Mouse (Mus musculus): ENCODE measurements around the gene Lman2. TPM values are rescaled to one million over a fixed set of nuclear protein-coding genes. Genes with fewer than 3 reads are reported as not detected.
A peak's percentile ranks its signal among the peaks of the same experiment; 100 is the strongest.

Gene Lman2
- total and polyA plus RNA-seq, 2 experiments from 2014 or later, result 41.3 to 100 TPM

GRCm38 (mm10) chr13:55328171-55328570, 34.4 kb downstream of the Lman2 start:
- Histone ChIP-seq H3K4me2 (ENCODE audit: low read depth, low read length) (peak overlapping the region; percentile 90), H3K27ac (ENCODE audit: low read depth) (no peak overlapping the region), H3K9ac (replicated peaks; ENCODE audit: low read depth, low read length) (no peak overlapping the region), H3K4me3 (ENCODE audit: low read depth, low read length) (peak overlapping the region; percentile 73; the same call in 1 of the 2 replicates), H3K4me1 (ENCODE audit: control insufficient read depth, insufficient read depth) (peaks cover 23% of the 10 kb centered on the region), H3K27me3 (ENCODE audit: control insufficient read depth, insufficient read depth, low read length) (no peaks in the 10 kb centered on the region), H3K9me3 (replicated peaks; ENCODE audit: control insufficient read depth, low read length) (no peaks in the 10 kb centered on the region), H3K36me3 (replicated peaks; ENCODE audit: control insufficient read depth, insufficient read depth, low read length) (peaks cover 29% of the 10 kb centered on the region)
- DNase-seq (ENCODE audit: low spot score) (no peak), ATAC-seq (ENCODE audit: insufficient read depth, low read depth) (no peak)
- 83% methylated on average over 6 of the region's 6 CpGs for WGBS
- TF ChIP-seq EP300 (IDR thresholded peaks at IDR 0.05; ENCODE audit: low read depth) (no peak), CTCF (IDR thresholded peaks at IDR 0.05; ENCODE audit: low read depth) (no peak)

- Histone ChIP-seq H3K4me2 (ENCODE audit: low read depth, low read length) (peak overlapping the region; percentile 90; the same call in 1 of the 2 replicates), H3K36me3 (replicated peaks; ENCODE audit: control insufficient read depth, insufficient read depth, low read length) (peaks cover 31% of the 10 kb centered on the region), H3K9ac (replicated peaks; ENCODE audit: low read depth, low read length) (no peak overlapping the region), H3K4me3 (ENCODE audit: low read depth, low read length) (0 out of 2 replicates have a peak overlapping the region, but pooled peaks have one; percentile 73), H3K4me1 (ENCODE audit: control insufficient read depth, insufficient read depth) (peaks cover 28% of the 10 kb centered on the region), H3K27me3 (ENCODE audit: control insufficient read depth, insufficient read depth, low read length) (no peaks in the 10 kb centered on the region), H3K9me3 (replicated peaks; ENCODE audit: control insufficient read depth, low read length) (no peaks in the 10 kb centered on the region), H3K27ac (ENCODE audit: low read depth) (no peak overlapping the region)
- WGBS, result 30% methylated on average over 8 of the region's 8 CpGs
- DNase-seq (ENCODE audit: low spot score) (peak; percentile 85), ATAC-seq (ENCODE audit: insufficient read depth, low read depth) (peak; percentile 34)
- TF ChIP-seq CTCF (IDR thresholded peaks at IDR 0.05; ENCODE audit: low read depth) (peak; percentile 89), EP300 (IDR thresholded peaks at IDR 0.05; ENCODE audit: low read depth) (no peak)
These were observed 35.0 kb downstream of the Lman2 start for GRCm38 (mm10) chr13:55327633-55328032.

GRCm38 (mm10) chr13:55327169-55327568, 35.4 kb downstream of the Lman2 start:
- no peak for TF ChIP-seq CTCF (IDR thresholded peaks at IDR 0.05; ENCODE audit: low read depth)
- no peak for TF ChIP-seq EP300 (IDR thresholded peaks at IDR 0.05; ENCODE audit: low read depth)
- no peaks in the 10 kb centered on the region for H3K9me3 ChIP-seq (replicated peaks; ENCODE audit: control insufficient read depth, low read length)
- H3K4me2 ChIP-seq (ENCODE audit: low read depth, low read length), result no peak overlapping the region
- H3K27me3 ChIP-seq (ENCODE audit: control insufficient read depth, insufficient read depth, low read length), result no peaks in the 10 kb centered on the region
- H3K4me1 ChIP-seq (ENCODE audit: control insufficient read depth, insufficient read depth), result peaks cover 28% of the 10 kb centered on the region
- WGBS, result 39% methylated on average over 4 of the region's 4 CpGs
- H3K36me3 ChIP-seq (replicated peaks; ENCODE audit: control insufficient read depth, insufficient read depth, low read length), result peaks cover 31% of the 10 kb centered on the region
- DNase-seq (ENCODE audit: low spot score), result no peak
- H3K27ac ChIP-seq (ENCODE audit: low read depth), result 0 out of 2 replicates have a peak overlapping the region, but pooled peaks have one; percentile 22
- no peak overlapping the region for H3K4me3 ChIP-seq (ENCODE audit: low read depth, low read length)
- no peak overlapping the region for H3K9ac ChIP-seq (replicated peaks; ENCODE audit: low read depth, low read length)
- no peak for ATAC-seq (ENCODE audit: insufficient read depth, low read depth)

- H3K4me3 ChIP-seq (ENCODE audit: low read depth, low read length), result no peak overlapping the region
- DNase-seq (ENCODE audit: low spot score) (no peak), ATAC-seq (ENCODE audit: insufficient read depth, low read depth) (no peak)
- H3K27me3 ChIP-seq (ENCODE audit: control insufficient read depth, insufficient read depth, low read length), result no peaks in the 10 kb centered on the region
- H3K4me2 ChIP-seq (ENCODE audit: low read depth, low read length), result no peak overlapping the region
- H3K9me3 ChIP-seq (replicated peaks; ENCODE audit: control insufficient read depth, low read length), result no peaks in the 10 kb centered on the region
- TF ChIP-seq CTCF (IDR thresholded peaks at IDR 0.05; ENCODE audit: low read depth), result no peak
- TF ChIP-seq EP300 (IDR thresholded peaks at IDR 0.05; ENCODE audit: low read depth), result no peak
- 71% methylated on average over 11 of the region's 11 CpGs for WGBS
- no peak overlapping the region for H3K27ac ChIP-seq (ENCODE audit: low read depth)
- H3K9ac ChIP-seq (replicated peaks; ENCODE audit: low read depth, low read length), result no peak overlapping the region
- H3K4me1 ChIP-seq (ENCODE audit: control insufficient read depth, insufficient read depth), result peaks cover 31% of the 10 kb centered on the region
- peaks cover 31% of the 10 kb centered on the region for H3K36me3 ChIP-seq (replicated peaks; ENCODE audit: control insufficient read depth, insufficient read depth, low read length)
These were observed 37.0 kb downstream of the Lman2 start for GRCm38 (mm10) chr13:55325596-55325995.

- DNase-seq (ENCODE audit: low spot score), result peak; percentile 64
- Histone ChIP-seq H3K4me2 (ENCODE audit: low read depth, low read length) (peak overlapping the region; percentile 95), H3K9ac (replicated peaks; ENCODE audit: low read depth, low read length) (peak overlapping the region; percentile 90), H3K36me3 (replicated peaks; ENCODE audit: control insufficient read depth, insufficient read depth, low read length) (peaks cover 39% of the 10 kb centered on the region), H3K27ac (ENCODE audit: low read depth) (peak overlapping the region; percentile 75), H3K4me3 (ENCODE audit: low read depth, low read length) (peak overlapping the region; percentile 82), H3K4me1 (ENCODE audit: control insufficient read depth, insufficient read depth) (peaks cover 10% of the 10 kb centered on the region), H3K9me3 (replicated peaks; ENCODE audit: control insufficient read depth, low read length) (no peaks in the 10 kb centered on the region), H3K27me3 (ENCODE audit: control insufficient read depth, insufficient read depth, low read length) (no peaks in the 10 kb centered on the region)
- TF ChIP-seq EP300 (IDR thresholded peaks at IDR 0.05; ENCODE audit: low read depth) (no peak), CTCF (IDR thresholded peaks at IDR 0.05; ENCODE audit: low read depth) (peak; percentile 36)
- no peak for ATAC-seq (ENCODE audit: insufficient read depth, low read depth)
- under 1% methylated on average over 31 of the region's 31 CpGs for WGBS
These were observed 40.3 kb downstream of the Lman2 start for GRCm38 (mm10) chr13:55322130-55322825.

Data from heart, postnatal 0 days (tissue).